Mouse (Mus musculus) urinary bladder, postnatal 14 days (tissue): Measurements from ENCODE around the gene Zfp275.
"Not testable (repeated sequence)": the region's sequence is repeated elsewhere in the genome, so short reads cannot be mapped to it uniquely, and the experiment has no call there.

Source experiments
- DNase-seq: peaks from one replicate; pipeline ENCODE4 v3.0.0; 2021; ENCODE audit warnings: low spot score

Gene Zfp275

DNA sequence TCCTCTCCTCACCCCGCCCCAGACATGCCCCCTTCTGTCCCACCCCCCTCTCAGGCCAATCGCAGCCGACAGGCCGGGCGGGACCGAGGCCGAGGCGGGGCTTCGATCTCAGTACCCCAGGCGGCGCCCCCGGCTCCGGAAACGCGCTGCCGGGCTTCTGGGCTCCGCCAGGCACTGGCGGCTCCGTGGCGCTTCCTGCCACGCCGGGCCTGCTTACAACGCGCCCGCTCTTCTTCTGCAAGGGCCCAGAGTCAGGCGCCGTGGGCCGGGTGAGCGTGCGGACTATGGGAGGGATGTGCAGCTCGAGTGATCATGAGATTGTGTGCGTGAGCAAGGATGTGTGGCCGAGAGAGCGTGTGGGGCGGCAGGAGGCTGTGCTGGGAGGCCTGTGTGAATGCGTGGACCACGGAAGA is at the start of gene Zfp275:
Gene Zfp275 (plus strand): TSS at position 139 of the 413 bp plus-strand sequence.
- DNase-seq = peak; percentile 74

- DNase-seq = not testable (repeated sequence)
Observed at GRCm38 (mm10) chrX:73292876-73293275, 49.5 kb upstream of the Zfp275 start, which contains the start of the genes Xlr5a and Xlr5c. Xlr5a (minus strand) TSS chrX:73292976. Xlr5c (minus strand) TSS chrX:73292976.

DNA sequence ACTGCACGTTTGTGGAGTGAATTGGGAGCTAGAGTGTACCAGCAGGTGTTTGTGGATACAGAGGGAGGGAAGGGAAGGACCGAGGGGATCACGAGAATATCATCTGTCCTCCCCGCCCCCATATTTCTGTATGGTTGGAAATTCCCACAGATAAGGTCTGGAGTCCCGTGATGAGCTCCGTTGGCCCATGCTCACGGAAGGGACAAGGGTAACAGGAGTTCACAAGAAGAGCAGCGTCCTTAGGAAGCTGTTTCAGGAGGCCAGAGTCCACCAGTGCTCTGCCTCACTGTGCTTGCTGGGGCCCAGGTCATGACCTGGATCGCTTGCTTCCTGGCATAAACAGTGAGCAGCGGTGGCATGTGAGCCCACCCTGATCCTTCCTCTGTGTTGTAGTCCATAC is 46.7 kb upstream of the Zfp275 start:
- DNase-seq = not testable (repeated sequence)

DNA sequence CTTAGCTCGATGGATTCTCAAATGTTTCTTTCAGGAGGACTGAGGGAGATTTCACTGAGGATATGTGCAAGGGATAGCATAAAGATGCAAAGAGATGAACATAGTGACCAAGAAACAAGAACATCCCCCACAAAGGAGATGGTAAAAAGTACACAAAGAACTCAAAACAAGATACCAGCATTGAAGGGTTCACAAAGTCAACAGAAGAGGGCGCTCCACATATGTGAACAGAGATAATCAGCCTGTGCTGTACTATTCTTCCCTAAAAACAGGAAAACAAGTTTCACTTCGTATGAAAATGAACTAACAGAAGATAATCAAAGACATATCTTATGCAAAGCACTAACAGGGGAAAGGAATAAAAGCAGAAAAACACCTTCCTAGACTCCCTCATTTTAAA is 29.9 kb upstream of the Zfp275 start:
- peak; percentile 13 for DNase-seq

DNA sequence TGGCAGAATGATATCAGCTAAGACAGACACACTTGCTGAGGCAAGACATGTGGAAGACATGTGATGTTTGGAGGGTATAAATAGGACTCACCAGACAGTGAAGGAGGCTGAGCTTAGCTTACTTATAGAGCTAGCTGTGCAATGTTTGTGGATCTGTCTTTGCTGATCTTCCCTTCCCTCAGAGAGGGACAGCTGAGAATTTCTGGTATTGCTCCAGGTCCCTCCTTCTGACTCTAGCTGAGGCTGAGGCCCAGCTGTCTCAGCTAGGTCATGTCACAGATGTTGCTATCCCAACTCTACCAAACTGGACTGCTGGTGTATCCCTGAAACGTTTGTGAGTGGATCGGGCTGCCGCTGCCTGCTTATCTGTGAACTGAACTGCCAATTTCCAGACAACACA is 21.4 kb upstream of the Zfp275 start:
- no peak for DNase-seq

GRCm38 (mm10) chrX:73327215-73327614 is 15.2 kb upstream of the Zfp275 start:
- no peak for DNase-seq

DNA sequence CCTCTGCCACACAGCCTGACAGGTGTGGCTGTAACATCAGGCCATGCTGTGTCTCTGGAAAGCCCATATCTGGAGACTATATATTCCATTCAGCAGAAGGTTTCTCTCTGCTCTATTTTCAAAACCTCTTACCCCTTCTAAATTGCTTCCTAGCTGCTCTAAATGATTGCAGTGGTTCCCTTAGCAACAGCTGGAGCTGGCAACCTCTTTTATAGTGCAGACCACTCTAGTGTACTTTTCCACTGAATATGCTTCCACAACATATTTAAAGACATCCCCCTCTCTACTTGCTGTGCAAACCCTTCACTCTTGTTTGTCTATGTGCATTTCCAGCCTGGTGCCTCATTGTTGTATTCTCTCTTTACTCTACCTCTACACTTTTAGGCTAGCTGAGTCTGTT is 8.9 kb upstream of the Zfp275 start:
- DNase-seq = no peak

- DNase-seq = no peak
Observed at GRCm38 (mm10) chrX:73336740-73337139, 5.7 kb upstream of the Zfp275 start, which contains the start of gene Gm45015. Gm45015 (minus strand) TSS chrX:73336840.

GRCm38 (mm10) chrX:73341473-73341872 is 948 bp upstream of the Zfp275 start:
- no peak for DNase-seq

DNA sequence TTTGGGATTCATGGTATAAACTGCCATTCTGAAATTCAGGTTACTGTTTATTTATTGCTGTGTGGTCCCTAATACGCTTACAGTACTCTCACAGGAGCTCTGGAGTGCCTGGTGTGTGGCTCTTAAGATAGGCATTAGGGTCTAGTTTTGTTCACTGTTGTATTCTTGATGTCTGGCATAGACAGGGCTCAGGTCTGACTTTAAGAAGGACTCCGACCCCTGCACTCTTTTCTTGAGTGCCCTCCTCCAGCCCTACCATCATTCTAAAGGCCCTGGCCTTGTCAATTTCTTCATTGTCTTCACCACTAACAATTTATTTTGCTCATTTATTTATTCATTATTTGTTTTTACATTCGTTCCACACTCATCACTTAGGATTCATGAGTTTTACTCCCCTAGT is 353 bp upstream of the Zfp275 start:
- no peak for DNase-seq

- DNase-seq = no peak
Observed at GRCm38 (mm10) chrX:73342941-73343735, 717 bp downstream of the Zfp275 start.

- DNase-seq = no peak
Observed at GRCm38 (mm10) chrX:73343802-73344201, 1.4 kb downstream of the Zfp275 start.

- no peak for DNase-seq
Observed at GRCm38 (mm10) chrX:73344346-73344745, 1.9 kb downstream of the Zfp275 start.

DNA sequence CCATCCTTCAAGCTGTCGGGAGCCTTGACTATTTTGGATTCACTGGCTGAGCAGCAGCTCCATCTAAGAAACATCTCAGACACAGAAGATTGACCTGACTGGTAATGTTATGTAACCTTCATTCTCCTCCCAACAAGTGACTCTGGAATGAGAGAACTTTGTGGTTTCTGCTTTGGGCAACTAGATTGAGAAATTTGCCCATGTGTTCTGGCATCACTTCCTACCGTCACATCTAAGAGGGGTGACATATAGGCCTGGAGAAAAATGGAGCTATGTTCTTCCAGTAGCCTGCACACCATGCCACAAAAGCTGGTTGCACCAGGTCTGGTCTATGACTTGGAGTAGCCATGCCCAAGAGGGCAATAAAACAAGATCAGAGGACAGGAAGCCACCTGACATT is 13.7 kb downstream of the Zfp275 start:
- no peak for DNase-seq

GRCm38 (mm10) chrX:73356719-73357118 is 14.3 kb downstream of the Zfp275 start:
- DNase-seq = no peak

GRCm38 (mm10) chrX:73363291-73363690 is 20.9 kb downstream of the Zfp275 start:
- DNase-seq = no peak

GRCm38 (mm10) chrX:73384419-73384818 is 42.0 kb downstream of the Zfp275 start:
- no peak for DNase-seq

- no peak for DNase-seq
Observed at GRCm38 (mm10) chrX:73384924-73385323, 42.5 kb downstream of the Zfp275 start.

DNA sequence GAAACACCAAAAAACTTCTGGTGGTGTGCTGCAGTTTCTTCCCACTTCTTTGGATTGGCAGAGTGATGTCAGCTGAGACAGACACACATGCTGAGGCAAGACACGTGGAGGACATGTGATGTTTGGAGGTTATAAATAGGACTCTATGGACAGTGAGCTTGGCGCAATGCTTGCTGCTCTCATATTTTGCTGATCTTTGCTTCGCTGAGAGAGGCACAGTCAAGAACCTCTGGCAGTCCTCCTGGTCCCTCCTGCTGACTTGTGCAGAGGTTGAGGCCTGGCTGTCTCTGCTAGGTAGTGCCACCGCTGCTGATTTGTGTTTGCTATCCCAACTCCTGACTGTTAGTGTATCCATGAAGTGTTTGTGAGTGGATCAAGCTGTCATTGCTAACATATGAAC is 49.1 kb downstream of the Zfp275 start:
- DNase-seq = no peak

DNA sequence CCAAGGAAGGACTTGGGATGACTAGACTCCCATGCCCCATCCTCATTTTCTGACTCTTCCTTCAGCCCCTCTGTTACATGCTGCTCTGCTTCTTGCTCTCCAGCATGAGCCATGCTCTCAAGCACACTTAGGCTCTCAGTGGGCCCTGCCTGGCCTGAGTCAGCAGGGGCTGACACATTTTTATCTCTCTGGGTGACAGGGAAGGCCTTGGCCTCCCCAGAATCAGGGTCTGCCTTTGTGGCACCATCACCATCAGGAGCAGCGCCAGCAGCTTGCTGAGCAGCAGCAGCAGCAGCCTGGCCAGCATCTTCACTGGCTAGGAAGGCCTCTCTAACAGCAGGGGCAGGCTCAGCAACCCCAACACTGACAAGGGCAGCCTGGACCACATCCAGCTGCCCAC is 54.0 kb downstream of the Zfp275 start:
- DNase-seq = no peak

- not testable (repeated sequence) for DNase-seq
Observed at GRCm38 (mm10) chrX:73398636-73399035, 56.2 kb downstream of the Zfp275 start, which contains the start of gene Gm18336. Gm18336 (minus strand) TSS chrX:73398736.

DNA sequence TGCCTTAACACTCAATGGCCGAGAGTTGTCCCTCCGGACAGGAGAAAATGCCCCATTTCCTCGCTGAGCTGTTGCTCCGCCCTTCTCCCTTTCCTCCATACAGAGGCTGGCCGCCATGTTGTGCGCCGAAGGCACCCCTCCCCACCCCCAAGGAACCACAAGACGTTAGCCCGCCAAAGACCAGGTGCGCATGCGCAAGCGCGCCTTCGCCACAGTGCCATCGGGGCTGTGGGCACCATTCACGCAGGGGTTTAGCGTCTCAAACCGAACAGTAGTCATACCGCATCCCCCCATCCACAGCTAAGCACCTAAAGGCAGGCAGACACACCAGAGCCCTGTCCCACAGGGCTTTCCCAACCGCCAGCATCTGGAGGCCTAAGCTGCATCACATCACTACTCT is 58.5 kb downstream of the Zfp275 start:
- DNase-seq = no peak

GRCm38 (mm10) chrX:73401616-73402015 is 59.2 kb downstream of the Zfp275 start:
- no peak for DNase-seq
